Mouse (Mus musculus): ENCODE data around the gene Pnpla1. TPM values are rescaled to one million over a fixed set of nuclear protein-coding genes. Genes with fewer than 3 reads are reported as not detected.
A peak's percentile ranks its signal among the peaks of the same experiment; 100 is the strongest.

The Pnpla1 gene
- polyA plus RNA-seq, 1 experiment = 0.03 TPM

- 80% methylated on average over 5 of the region's 5 CpGs for WGBS
- Histone ChIP-seq H3K27me3 (ENCODE audit: control insufficient read depth, insufficient read depth, low read length) (no peaks in the 10 kb centered on the region), H3K27ac (ENCODE audit: insufficient read depth, low read length) (no peak overlapping the region), H3K4me3 (replicated peaks; ENCODE audit: insufficient read depth, low read depth, low read length) (no peak overlapping the region), H3K4me1 (ENCODE audit: control insufficient read depth, insufficient read depth, low read length) (peaks cover 7% of the 10 kb centered on the region)
- DNase-seq = no peak
- no peak for TF ChIP-seq POLR2A (IDR thresholded peaks at IDR 0.05; ENCODE audit: borderline replicate concordance, insufficient read depth, low read length)
- TF ChIP-seq CTCF (IDR thresholded peaks at IDR 0.05; ENCODE audit: borderline replicate concordance, insufficient read depth, low read depth, low read length) = no peak
These were observed 18.1 kb downstream of the Pnpla1 start for GRCm38 (mm10) chr17:28876331-28876730.

DNA sequence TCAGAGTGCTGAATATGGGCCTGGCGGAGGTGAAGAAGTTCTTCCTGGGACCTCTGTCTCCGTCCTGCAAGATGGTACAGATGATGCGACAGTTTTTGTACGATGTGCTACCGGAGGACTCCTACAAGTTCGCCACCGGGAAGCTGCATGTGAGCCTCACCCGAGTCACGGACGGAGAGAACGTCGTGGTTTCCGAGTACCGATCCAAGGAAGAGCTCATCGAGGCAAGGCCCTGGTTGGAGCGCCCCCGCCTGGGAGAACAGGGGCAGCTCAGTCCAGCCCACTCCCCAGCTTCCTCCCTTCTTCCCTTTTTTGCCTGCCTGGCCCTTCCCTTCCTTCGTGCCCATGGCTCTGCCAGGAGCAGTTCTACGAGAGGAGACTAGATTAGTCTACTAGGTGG is 18.6 kb downstream of the Pnpla1 start:
- TF ChIP-seq CTCF (IDR thresholded peaks at IDR 0.05; ENCODE audit: borderline replicate concordance, insufficient read depth, low read depth, low read length) (peak; percentile 23; the same call in 1 of the 2 replicates), POLR2A (IDR thresholded peaks at IDR 0.05; ENCODE audit: borderline replicate concordance, insufficient read depth, low read length) (no peak)
- no peaks in the 10 kb centered on the region for H3K27me3 ChIP-seq (ENCODE audit: control insufficient read depth, insufficient read depth, low read length)
- WGBS = 55% methylated on average over 19 of the region's 19 CpGs
- DNase-seq = no peak
- no peak overlapping the region for H3K27ac ChIP-seq (ENCODE audit: insufficient read depth, low read length)
- H3K4me1 ChIP-seq (ENCODE audit: control insufficient read depth, insufficient read depth, low read length) = peaks cover 7% of the 10 kb centered on the region
- H3K4me3 ChIP-seq (replicated peaks; ENCODE audit: insufficient read depth, low read depth, low read length) = no peak overlapping the region

DNA sequence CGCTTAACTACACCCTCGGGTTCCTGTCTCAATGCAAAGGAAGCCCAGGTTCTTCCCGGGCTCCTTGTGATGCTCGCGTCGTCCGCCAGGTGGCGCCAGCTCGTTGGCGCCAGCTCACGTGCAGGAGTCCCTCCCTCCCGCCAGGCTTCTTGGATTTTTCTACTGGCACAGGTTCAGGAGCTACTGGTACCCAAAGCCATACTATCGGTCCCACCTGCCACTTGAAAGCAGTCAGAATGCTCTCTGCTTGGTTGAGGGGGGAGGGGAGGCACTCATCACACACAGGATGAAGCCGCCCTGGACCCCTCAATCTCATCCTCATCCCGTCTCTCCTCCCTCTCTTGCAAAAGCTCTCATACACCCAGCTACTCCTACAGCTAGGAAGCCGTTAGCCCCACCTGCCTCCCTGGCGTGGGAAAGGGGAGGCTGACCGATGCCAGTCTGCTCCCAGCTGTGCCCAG is 21.8 kb downstream of the Pnpla1 start:
- WGBS = 3% methylated on average over 18 of the region's 18 CpGs

GRCm38 (mm10) chr17:28882316-28882715 is 24.1 kb downstream of the Pnpla1 start:
- TF ChIP-seq POLR2A (IDR thresholded peaks at IDR 0.05; ENCODE audit: borderline replicate concordance, insufficient read depth, low read length) (no peak), CTCF (IDR thresholded peaks at IDR 0.05; ENCODE audit: borderline replicate concordance, insufficient read depth, low read depth, low read length) (no peak)
- H3K27ac ChIP-seq (ENCODE audit: insufficient read depth, low read length) = no peak overlapping the region
- H3K4me1 ChIP-seq (ENCODE audit: control insufficient read depth, insufficient read depth, low read length) = no peaks in the 10 kb centered on the region
- WGBS = 6% methylated on average over 12 of the region's 12 CpGs
- H3K27me3 ChIP-seq (ENCODE audit: control insufficient read depth, insufficient read depth, low read length) = no peaks in the 10 kb centered on the region
- no peak overlapping the region for H3K4me3 ChIP-seq (replicated peaks; ENCODE audit: insufficient read depth, low read depth, low read length)
- no peak for DNase-seq

More for the DNA sequence above, 21.8 kb downstream of the Pnpla1 start:
- Histone ChIP-seq H3K4me3 (replicated peaks; ENCODE audit: insufficient read depth, low read depth, low read length) (no peak overlapping the region), H3K27me3 (ENCODE audit: control insufficient read depth, insufficient read depth, low read length) (no peaks in the 10 kb centered on the region), H3K27ac (ENCODE audit: insufficient read depth, low read length) (no peak overlapping the region), H3K4me1 (ENCODE audit: control insufficient read depth, insufficient read depth, low read length) (peaks cover 5% of the 10 kb centered on the region; the same call in 1 of the 2 replicates)
- peak; percentile 62 to 78 for DNase-seq
- peak; percentile 87 for TF ChIP-seq CTCF (IDR thresholded peaks at IDR 0.05; ENCODE audit: borderline replicate concordance, insufficient read depth, low read depth, low read length)
- no peak for TF ChIP-seq POLR2A (IDR thresholded peaks at IDR 0.05; ENCODE audit: borderline replicate concordance, insufficient read depth, low read length)

DNA sequence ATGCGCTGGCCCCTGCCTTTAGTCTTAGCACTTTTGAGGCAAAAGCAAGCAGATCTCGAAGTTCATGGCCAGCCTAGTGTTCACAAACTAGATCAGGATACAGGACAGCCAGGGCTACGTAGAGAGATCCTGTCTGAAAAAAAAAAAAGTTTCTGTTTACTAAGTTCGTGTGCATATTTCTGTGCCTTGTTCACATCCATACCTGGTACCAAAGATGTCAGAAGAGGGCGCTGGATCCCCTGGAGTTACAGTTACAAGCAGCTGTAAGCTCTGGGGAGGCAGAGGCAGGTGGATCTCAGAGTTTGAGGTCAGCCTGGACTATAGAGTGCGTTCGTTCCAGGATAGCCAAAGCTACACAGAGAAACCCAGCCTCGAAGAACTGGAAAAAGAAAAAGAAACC is 24.6 kb downstream of the Pnpla1 start:
- no peak overlapping the region for H3K4me3 ChIP-seq (replicated peaks; ENCODE audit: insufficient read depth, low read depth, low read length)
- WGBS = 59% methylated on average over 8 of the region's 8 CpGs
- no peaks in the 10 kb centered on the region for H3K4me1 ChIP-seq (ENCODE audit: control insufficient read depth, insufficient read depth, low read length)
- no peak overlapping the region for H3K27ac ChIP-seq (ENCODE audit: insufficient read depth, low read length)
- DNase-seq = no peak
- TF ChIP-seq POLR2A (IDR thresholded peaks at IDR 0.05; ENCODE audit: borderline replicate concordance, insufficient read depth, low read length) (no peak), CTCF (IDR thresholded peaks at IDR 0.05; ENCODE audit: borderline replicate concordance, insufficient read depth, low read depth, low read length) (no peak)
- no peaks in the 10 kb centered on the region for H3K27me3 ChIP-seq (ENCODE audit: control insufficient read depth, insufficient read depth, low read length)

GRCm38 (mm10) chr17:28883941-28884516 is 25.8 kb downstream of the Pnpla1 start:
- 71% methylated on average over 10 of the region's 10 CpGs for WGBS
- H3K4me1 ChIP-seq (ENCODE audit: control insufficient read depth, insufficient read depth, low read length) = no peaks in the 10 kb centered on the region
- DNase-seq = no peak
- no peak overlapping the region for H3K27ac ChIP-seq (ENCODE audit: insufficient read depth, low read length)
- H3K27me3 ChIP-seq (ENCODE audit: control insufficient read depth, insufficient read depth, low read length) = no peaks in the 10 kb centered on the region
- H3K4me3 ChIP-seq (replicated peaks; ENCODE audit: insufficient read depth, low read depth, low read length) = no peak overlapping the region
- TF ChIP-seq POLR2A (IDR thresholded peaks at IDR 0.05; ENCODE audit: borderline replicate concordance, insufficient read depth, low read length) (no peak), CTCF (IDR thresholded peaks at IDR 0.05; ENCODE audit: borderline replicate concordance, insufficient read depth, low read depth, low read length) (no peak)

DNA sequence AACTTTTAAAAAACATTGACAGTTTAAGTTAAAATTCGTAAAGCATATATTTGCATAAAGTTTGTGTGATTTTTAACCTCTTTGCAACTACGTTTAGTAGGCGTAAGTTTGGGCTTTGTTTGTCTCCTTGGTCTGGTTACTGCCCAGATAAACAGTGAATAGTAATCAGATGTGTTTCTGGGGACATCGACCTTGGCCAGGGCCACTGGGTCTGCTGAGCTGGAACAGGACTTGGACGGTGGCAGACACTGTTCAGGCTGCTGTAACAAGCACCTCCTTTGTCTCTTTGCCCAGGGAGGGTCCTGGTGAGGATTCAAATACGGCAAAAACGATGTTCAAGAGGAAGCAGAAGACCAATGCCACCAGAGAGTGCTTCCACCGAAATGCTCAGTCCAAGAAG is 27.0 kb downstream of the Pnpla1 start:
- no peak overlapping the region for H3K4me3 ChIP-seq (replicated peaks; ENCODE audit: insufficient read depth, low read depth, low read length)
- DNase-seq = no peak
- TF ChIP-seq CTCF (IDR thresholded peaks at IDR 0.05; ENCODE audit: borderline replicate concordance, insufficient read depth, low read depth, low read length) (no peak), POLR2A (IDR thresholded peaks at IDR 0.05; ENCODE audit: borderline replicate concordance, insufficient read depth, low read length) (no peak)
- no peaks in the 10 kb centered on the region for H3K4me1 ChIP-seq (ENCODE audit: control insufficient read depth, insufficient read depth, low read length)
- no peak overlapping the region for H3K27ac ChIP-seq (ENCODE audit: insufficient read depth, low read length)
- no peaks in the 10 kb centered on the region for H3K27me3 ChIP-seq (ENCODE audit: control insufficient read depth, insufficient read depth, low read length)
- 75% methylated on average over 8 of the region's 8 CpGs for WGBS

DNA sequence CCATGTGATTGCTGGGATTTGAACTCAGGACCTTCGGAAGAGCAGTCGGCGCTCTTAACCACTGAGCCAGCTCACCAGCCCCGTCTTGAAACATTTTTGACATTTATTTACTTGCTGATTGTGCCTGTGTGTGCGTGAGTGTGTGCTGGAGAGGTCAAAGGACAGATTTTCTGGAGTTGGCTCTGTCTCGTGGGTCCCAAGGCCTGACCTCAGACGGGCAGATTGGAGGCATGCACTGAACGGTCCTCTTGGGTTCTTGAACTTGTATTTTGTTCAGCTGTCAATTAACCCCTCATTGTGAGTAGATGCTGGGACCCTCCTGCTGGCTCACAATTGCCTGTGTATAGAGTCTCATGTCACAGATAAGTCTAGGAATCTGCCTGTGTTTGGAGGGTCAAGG is 28.1 kb downstream of the Pnpla1 start:
- no peak overlapping the region for H3K4me3 ChIP-seq (replicated peaks; ENCODE audit: insufficient read depth, low read depth, low read length)
- H3K27ac ChIP-seq (ENCODE audit: insufficient read depth, low read length) = no peak overlapping the region
- no peak for TF ChIP-seq CTCF (IDR thresholded peaks at IDR 0.05; ENCODE audit: borderline replicate concordance, insufficient read depth, low read depth, low read length)
- TF ChIP-seq POLR2A (IDR thresholded peaks at IDR 0.05; ENCODE audit: borderline replicate concordance, insufficient read depth, low read length) = no peak
- 77% methylated on average over 8 of the region's 8 CpGs for WGBS
- no peaks in the 10 kb centered on the region for H3K27me3 ChIP-seq (ENCODE audit: control insufficient read depth, insufficient read depth, low read length)
- no peaks in the 10 kb centered on the region for H3K4me1 ChIP-seq (ENCODE audit: control insufficient read depth, insufficient read depth, low read length)
- DNase-seq = no peak
